Mouse (Mus musculus): Measurements from ENCODE around the gene Tspan5.

Tspan5 gene

GRCm38 (mm10) chr3:138771549-138772333 is 29.7 kb downstream of the Tspan5 start:
- DNase-seq (ENCODE audit: low spot score), result peak; percentile 16

GRCm38 (mm10) chr3:138773871-138774606 is 32.0 kb downstream of the Tspan5 start:
- no peak for DNase-seq (ENCODE audit: low spot score)

- no peak for DNase-seq (ENCODE audit: low spot score)
Measured at GRCm38 (mm10) chr3:138774607-138774943, 32.6 kb downstream of the Tspan5 start.

GRCm38 (mm10) chr3:138775926-138776715 is 34.1 kb downstream of the Tspan5 start:
- DNase-seq (ENCODE audit: low spot score), result no peak

GRCm38 (mm10) chr3:138781492-138781891 is 39.5 kb downstream of the Tspan5 start:
- no peak for DNase-seq (ENCODE audit: low spot score)

GRCm38 (mm10) chr3:138783859-138784640 is 42.1 kb downstream of the Tspan5 start:
- no peak for DNase-seq (ENCODE audit: low spot score)

- DNase-seq (ENCODE audit: low spot score), result no peak
Measured at GRCm38 (mm10) chr3:138784641-138785025, 42.6 kb downstream of the Tspan5 start.

- DNase-seq (ENCODE audit: low spot score), result no peak
Measured at GRCm38 (mm10) chr3:138787758-138788488, 45.9 kb downstream of the Tspan5 start.

GRCm38 (mm10) chr3:138788489-138788850 is 46.5 kb downstream of the Tspan5 start:
- DNase-seq (ENCODE audit: low spot score), result no peak

GRCm38 (mm10) chr3:138789275-138789674 is 47.3 kb downstream of the Tspan5 start:
- DNase-seq (ENCODE audit: low spot score), result no peak

GRCm38 (mm10) chr3:138794533-138794932 is 52.5 kb downstream of the Tspan5 start:
- no peak for DNase-seq (ENCODE audit: low spot score)

- DNase-seq (ENCODE audit: low spot score), result no peak
Measured at GRCm38 (mm10) chr3:138795951-138796350, 54.0 kb downstream of the Tspan5 start.

- no peak for DNase-seq (ENCODE audit: low spot score)
Measured at GRCm38 (mm10) chr3:138796583-138796982, 54.6 kb downstream of the Tspan5 start.

- DNase-seq (ENCODE audit: low spot score), result no peak
Measured at GRCm38 (mm10) chr3:138800664-138801411, 58.8 kb downstream of the Tspan5 start.

GRCm38 (mm10) chr3:138801661-138802060 is 59.7 kb downstream of the Tspan5 start:
- no peak for DNase-seq (ENCODE audit: low spot score)

- no peak for DNase-seq (ENCODE audit: low spot score)
Measured at GRCm38 (mm10) chr3:138802722-138803443, 60.9 kb downstream of the Tspan5 start.

- no peak for DNase-seq (ENCODE audit: low spot score)
Measured at GRCm38 (mm10) chr3:138803444-138804085, 61.6 kb downstream of the Tspan5 start.

- peak; percentile 30 for DNase-seq (ENCODE audit: low spot score)
Measured at GRCm38 (mm10) chr3:138804104-138805048, 62.4 kb downstream of the Tspan5 start.

Measured in adipocyte (in vitro differentiated cells).